Mouse (Mus musculus): ENCODE data around the gene Ssbp3. TPM values are rescaled to one million over a fixed set of nuclear protein-coding genes. Genes with fewer than 3 reads are reported as not detected.

Ssbp3 gene
- total RNA-seq, 1 experiment = 42.6 TPM

DNA sequence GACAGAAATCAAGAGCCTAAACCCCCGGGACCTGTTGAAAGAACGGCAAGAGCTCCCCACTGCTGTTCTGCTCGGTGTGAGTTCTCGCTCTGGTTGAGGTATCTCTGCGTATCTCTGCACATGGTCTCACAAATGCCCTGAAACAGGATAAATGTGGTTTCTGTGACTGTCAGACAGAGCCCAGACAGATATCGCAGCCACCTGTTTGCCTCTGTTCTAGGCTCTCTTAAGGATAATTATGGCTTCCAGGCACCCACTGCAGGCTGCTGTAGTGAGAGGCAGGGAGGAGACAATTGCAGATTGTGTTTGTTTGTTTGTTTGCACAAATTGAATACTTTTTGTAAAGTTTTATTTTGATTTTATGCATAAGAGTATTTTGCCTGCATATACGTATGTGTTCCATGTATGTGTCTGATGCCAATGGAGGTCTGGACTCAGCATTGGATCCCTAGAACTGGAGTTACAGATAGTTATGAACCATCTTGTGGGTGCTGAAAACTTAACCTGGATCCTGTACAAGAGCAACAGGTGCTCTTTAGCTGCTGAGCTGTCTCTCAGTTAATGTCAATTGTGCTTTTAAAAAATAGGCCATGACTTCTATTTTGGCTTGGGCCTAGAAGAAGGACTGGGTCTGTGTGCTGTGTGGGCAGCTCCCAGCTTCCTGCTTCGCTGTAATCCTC lies 101.0 kb downstream of the Ssbp3 start:
- no peak overlapping the region for H3K4me3 ChIP-seq (ENCODE audit: insufficient read depth in 1 of 2, low read depth in 1 of 2, low read length in 2 of 2, poor library complexity in 1 of 2, severe bottlenecking in 1 of 2)
- TF ChIP-seq HCFC1 (IDR thresholded peaks at IDR 0.05; ENCODE audit: borderline replicate concordance, insufficient read depth, low read length) (no peak), CHD2 (IDR thresholded peaks at IDR 0.05; ENCODE audit: low read depth, low read length) (no peak), ZNF384 (IDR thresholded peaks at IDR 0.05; ENCODE audit: low read depth, low read length) (no peak), MAFK (IDR thresholded peaks at IDR 0.05; ENCODE audit: insufficient read depth, low read depth, low read length) (no peak), ZC3H11A (IDR thresholded peaks at IDR 0.05; ENCODE audit: borderline replicate concordance, low read depth, low read length) (no peak)
- H3K36me3 ChIP-seq (ENCODE audit: control insufficient read depth, insufficient read depth, low read length, poor library complexity, severe bottlenecking) = peaks cover 3% of the 10 kb centered on the region; the same call in 1 of the 2 replicates
- no peaks in the 10 kb centered on the region for H3K4me1 ChIP-seq (ENCODE audit: control insufficient read depth in 2 of 2, insufficient read depth in 2 of 2, low read length in 2 of 2, poor library complexity in 1 of 2)
- H3K9me3 ChIP-seq (ENCODE audit: control insufficient read depth, insufficient read depth, low read depth, low read length) = no peaks in the 10 kb centered on the region
- no peak overlapping the region for H3K9ac ChIP-seq (ENCODE audit: insufficient read depth, low read depth, low read length, poor library complexity, severe bottlenecking)
- in situ Hi-C loops (cut with MboI; ENCODE audit: low sequenced_read_pairs in 2 of 2, unreplicated experiment in 2 of 2) = no loop called here
- H3K27ac ChIP-seq (ENCODE audit: insufficient read depth, low read depth, low read length, poor library complexity, severe bottlenecking) = no peak overlapping the region
- DNase-seq (ENCODE audit: low read depth, low spot score) = no peak

DNA sequence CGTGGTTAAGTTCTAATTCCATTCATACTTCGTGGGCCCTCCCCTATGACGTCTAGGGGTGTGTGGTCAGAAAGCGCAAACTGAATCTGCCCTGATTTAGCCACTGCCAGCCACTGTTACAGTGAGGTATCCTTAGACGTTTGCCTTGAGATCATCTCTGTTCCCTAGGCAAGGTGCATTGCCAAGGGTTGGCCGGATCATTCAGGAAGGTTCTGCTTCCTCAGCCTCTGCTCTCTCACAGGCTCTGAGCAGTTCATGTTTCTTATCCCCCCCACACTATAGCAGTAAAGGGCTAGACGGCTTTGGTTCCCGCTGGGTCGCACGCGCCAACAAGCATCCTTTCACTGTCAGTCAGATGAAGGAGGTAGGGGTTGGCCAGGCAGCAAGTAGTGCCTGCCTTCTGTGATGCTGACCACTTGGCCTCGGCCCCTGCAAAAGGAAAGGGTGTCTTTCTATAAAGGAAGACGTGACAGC lies 101.5 kb downstream of the Ssbp3 start:
- Histone ChIP-seq H3K36me3 (ENCODE audit: control insufficient read depth, insufficient read depth, low read length, poor library complexity, severe bottlenecking) (peaks cover 3% of the 10 kb centered on the region; the same call in 1 of the 2 replicates), H3K4me1 (ENCODE audit: control insufficient read depth in 2 of 2, insufficient read depth in 2 of 2, low read length in 2 of 2, poor library complexity in 1 of 2) (no peaks in the 10 kb centered on the region), H3K9me3 (ENCODE audit: control insufficient read depth, insufficient read depth, low read depth, low read length) (no peaks in the 10 kb centered on the region), H3K27ac (ENCODE audit: insufficient read depth, low read depth, low read length, poor library complexity, severe bottlenecking) (no peak overlapping the region), H3K9ac (ENCODE audit: insufficient read depth, low read depth, low read length, poor library complexity, severe bottlenecking) (no peak overlapping the region), H3K4me3 (ENCODE audit: insufficient read depth in 1 of 2, low read depth in 1 of 2, low read length in 2 of 2, poor library complexity in 1 of 2, severe bottlenecking in 1 of 2) (no peak overlapping the region)
- in situ Hi-C loops (cut with MboI; ENCODE audit: low sequenced_read_pairs in 2 of 2, unreplicated experiment in 2 of 2) = no loop called here
- TF ChIP-seq ZC3H11A (IDR thresholded peaks at IDR 0.05; ENCODE audit: borderline replicate concordance, low read depth, low read length) (no peak), ZNF384 (IDR thresholded peaks at IDR 0.05; ENCODE audit: low read depth, low read length) (no peak), MAFK (IDR thresholded peaks at IDR 0.05; ENCODE audit: insufficient read depth, low read depth, low read length) (no peak), HCFC1 (IDR thresholded peaks at IDR 0.05; ENCODE audit: borderline replicate concordance, insufficient read depth, low read length) (no peak), CHD2 (IDR thresholded peaks at IDR 0.05; ENCODE audit: low read depth, low read length) (no peak)
- no peak for DNase-seq (ENCODE audit: low read depth, low spot score)

DNA sequence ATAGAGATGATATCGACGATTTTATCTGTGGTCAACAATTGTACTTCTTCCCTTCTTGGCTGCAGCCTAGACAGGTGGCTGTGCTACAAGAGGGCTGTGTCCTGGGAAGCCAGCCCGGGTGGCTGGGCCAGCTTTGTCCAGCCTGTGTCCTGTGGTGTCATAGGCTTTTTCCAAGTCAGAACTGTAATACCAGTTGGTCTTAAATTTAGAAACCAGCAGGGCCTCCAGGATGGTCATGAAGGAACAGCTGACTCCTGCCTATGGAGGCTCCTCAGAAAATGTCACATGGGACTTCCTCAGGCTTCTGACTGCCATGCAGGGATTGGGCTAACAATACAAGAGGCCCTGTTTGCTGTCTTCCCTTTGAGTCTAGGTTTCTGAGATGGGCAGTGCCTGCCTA lies 102.1 kb downstream of the Ssbp3 start:
- no peaks in the 10 kb centered on the region for H3K9me3 ChIP-seq (ENCODE audit: control insufficient read depth, insufficient read depth, low read depth, low read length)
- peaks cover 3% of the 10 kb centered on the region; the same call in 1 of the 2 replicates for H3K36me3 ChIP-seq (ENCODE audit: control insufficient read depth, insufficient read depth, low read length, poor library complexity, severe bottlenecking)
- in situ Hi-C loops (cut with MboI; ENCODE audit: low sequenced_read_pairs in 2 of 2, unreplicated experiment in 2 of 2) = no loop called here
- no peaks in the 10 kb centered on the region for H3K4me1 ChIP-seq (ENCODE audit: control insufficient read depth in 2 of 2, insufficient read depth in 2 of 2, low read length in 2 of 2, poor library complexity in 1 of 2)
- H3K27ac ChIP-seq (ENCODE audit: insufficient read depth, low read depth, low read length, poor library complexity, severe bottlenecking) = no peak overlapping the region
- H3K9ac ChIP-seq (ENCODE audit: insufficient read depth, low read depth, low read length, poor library complexity, severe bottlenecking) = no peak overlapping the region
- no peak for TF ChIP-seq MAFK (IDR thresholded peaks at IDR 0.05; ENCODE audit: insufficient read depth, low read depth, low read length)
- TF ChIP-seq ZC3H11A (IDR thresholded peaks at IDR 0.05; ENCODE audit: borderline replicate concordance, low read depth, low read length) = no peak
- no peak for TF ChIP-seq HCFC1 (IDR thresholded peaks at IDR 0.05; ENCODE audit: borderline replicate concordance, insufficient read depth, low read length)
- no peak for TF ChIP-seq CHD2 (IDR thresholded peaks at IDR 0.05; ENCODE audit: low read depth, low read length)
- TF ChIP-seq ZNF384 (IDR thresholded peaks at IDR 0.05; ENCODE audit: low read depth, low read length) = no peak
- DNase-seq (ENCODE audit: low read depth, low spot score) = no peak
- no peak overlapping the region for H3K4me3 ChIP-seq (ENCODE audit: insufficient read depth in 1 of 2, low read depth in 1 of 2, low read length in 2 of 2, poor library complexity in 1 of 2, severe bottlenecking in 1 of 2)

DNA sequence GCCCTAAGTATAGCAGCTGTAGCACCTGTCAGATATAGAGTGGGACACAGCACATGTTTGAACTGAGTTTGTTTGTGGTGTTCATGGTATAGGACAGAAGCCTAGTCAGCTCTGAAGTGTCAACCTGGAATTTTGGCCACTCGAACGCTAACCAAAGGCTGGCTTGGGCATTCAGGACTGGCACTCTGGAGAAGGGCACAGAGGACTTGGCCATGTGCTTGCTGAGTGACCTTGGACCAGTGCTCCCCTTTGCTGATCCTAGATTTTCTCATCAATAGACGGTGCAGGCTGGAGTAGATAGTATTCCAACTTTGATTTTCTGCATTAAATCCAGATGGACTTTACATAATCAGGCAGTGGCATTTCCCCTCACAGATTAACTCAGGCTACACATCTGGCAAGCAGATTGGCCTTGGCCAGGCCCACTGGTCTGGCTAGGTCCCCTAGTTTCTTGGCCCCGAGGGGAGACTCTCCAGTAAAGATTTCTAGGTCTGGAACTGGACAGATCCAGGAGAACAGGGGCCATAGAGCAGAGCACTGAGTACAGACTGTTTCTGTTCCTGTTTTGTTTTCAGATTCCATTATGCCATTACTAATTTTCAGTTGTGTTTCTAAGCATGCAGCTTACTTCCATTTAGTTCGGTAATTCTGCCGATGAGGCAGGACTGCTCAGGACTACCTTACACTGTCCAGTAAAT lies 102.8 kb downstream of the Ssbp3 start:
- H3K4me3 ChIP-seq (ENCODE audit: insufficient read depth in 1 of 2, low read depth in 1 of 2, low read length in 2 of 2, poor library complexity in 1 of 2, severe bottlenecking in 1 of 2) = no peak overlapping the region
- in situ Hi-C loops (cut with MboI; ENCODE audit: low sequenced_read_pairs in 2 of 2, unreplicated experiment in 2 of 2) = no loop called here
- H3K9ac ChIP-seq (ENCODE audit: insufficient read depth, low read depth, low read length, poor library complexity, severe bottlenecking) = no peak overlapping the region
- peaks cover 3% of the 10 kb centered on the region; the same call in 1 of the 2 replicates for H3K36me3 ChIP-seq (ENCODE audit: control insufficient read depth, insufficient read depth, low read length, poor library complexity, severe bottlenecking)
- H3K27ac ChIP-seq (ENCODE audit: insufficient read depth, low read depth, low read length, poor library complexity, severe bottlenecking) = no peak overlapping the region
- no peaks in the 10 kb centered on the region for H3K4me1 ChIP-seq (ENCODE audit: control insufficient read depth in 2 of 2, insufficient read depth in 2 of 2, low read length in 2 of 2, poor library complexity in 1 of 2)
- DNase-seq (ENCODE audit: low read depth, low spot score) = no peak
- TF ChIP-seq ZNF384 (IDR thresholded peaks at IDR 0.05; ENCODE audit: low read depth, low read length) (no peak), ZC3H11A (IDR thresholded peaks at IDR 0.05; ENCODE audit: borderline replicate concordance, low read depth, low read length) (no peak), HCFC1 (IDR thresholded peaks at IDR 0.05; ENCODE audit: borderline replicate concordance, insufficient read depth, low read length) (no peak), MAFK (IDR thresholded peaks at IDR 0.05; ENCODE audit: insufficient read depth, low read depth, low read length) (no peak), CHD2 (IDR thresholded peaks at IDR 0.05; ENCODE audit: low read depth, low read length) (no peak)
- no peaks in the 10 kb centered on the region for H3K9me3 ChIP-seq (ENCODE audit: control insufficient read depth, insufficient read depth, low read depth, low read length)

All from ES-E14 (cell line).